Mouse (Mus musculus): Measurements from ENCODE around the gene Zc3h7b. TPM values are rescaled to one million over a fixed set of nuclear protein-coding genes. Genes with fewer than 3 reads are reported as not detected.

The Zc3h7b gene
- polyA plus RNA-seq, 1 experiment from 2014 or later = 37.9 TPM

- Histone ChIP-seq H3K27ac (no peak overlapping the region), H3K4me1 (replicated peaks) (peaks cover 18% of the 10 kb centered on the region), H3K9me3 (no peaks in the 10 kb centered on the region), H3K27me3 (ENCODE audit: insufficient read depth, poor library complexity, severe bottlenecking) (no peaks in the 10 kb centered on the region), H3K36me3 (peaks cover 33% of the 10 kb centered on the region), H3K4me3 (no peak overlapping the region)
- WGBS = 76% methylated on average over 14 of the region's 14 CpGs
- no peak for DNase-seq (ENCODE audit: low spot score)
These were observed 4.9 kb downstream of the Zc3h7b start for GRCm38 (mm10) chr15:81749742-81750141.

GRCm38 (mm10) chr15:81753669-81754068 is 8.8 kb downstream of the Zc3h7b start:
- Histone ChIP-seq H3K27me3 (ENCODE audit: insufficient read depth, poor library complexity, severe bottlenecking) (no peaks in the 10 kb centered on the region), H3K9me3 (0 out of 2 replicates have a peak, but pooled peaks cover 4% of the 10 kb centered on the region), H3K36me3 (peaks cover 52% of the 10 kb centered on the region), H3K4me3 (no peak overlapping the region), H3K27ac (no peak overlapping the region), H3K4me1 (replicated peaks) (peaks cover 4% of the 10 kb centered on the region; the same call in 1 of the 2 replicates)
- 93% methylated on average over 9 of the region's 9 CpGs for WGBS
- DNase-seq (ENCODE audit: low spot score) = no peak

- Histone ChIP-seq H3K9me3 (0 out of 2 replicates have a peak, but pooled peaks cover 4% of the 10 kb centered on the region), H3K27ac (no peak overlapping the region), H3K36me3 (peaks cover 53% of the 10 kb centered on the region), H3K4me1 (replicated peaks) (no peaks in the 10 kb centered on the region), H3K27me3 (ENCODE audit: insufficient read depth, poor library complexity, severe bottlenecking) (no peaks in the 10 kb centered on the region), H3K4me3 (no peak overlapping the region)
- 94% methylated on average over 5 of the region's 5 CpGs for WGBS
- no peak for DNase-seq (ENCODE audit: low spot score)
These were observed 13.8 kb downstream of the Zc3h7b start for GRCm38 (mm10) chr15:81758701-81759100.

GRCm38 (mm10) chr15:81759542-81759941 is 14.7 kb downstream of the Zc3h7b start:
- Histone ChIP-seq H3K36me3 (peaks cover 45% of the 10 kb centered on the region), H3K4me1 (replicated peaks) (no peaks in the 10 kb centered on the region), H3K9me3 (0 out of 2 replicates have a peak, but pooled peaks cover 4% of the 10 kb centered on the region), H3K27me3 (ENCODE audit: insufficient read depth, poor library complexity, severe bottlenecking) (no peaks in the 10 kb centered on the region), H3K27ac (no peak overlapping the region), H3K4me3 (no peak overlapping the region)
- WGBS = 97% methylated on average over 3 of the region's 3 CpGs
- no peak for DNase-seq (ENCODE audit: low spot score)

- no peaks in the 10 kb centered on the region for H3K9me3 ChIP-seq
- no peaks in the 10 kb centered on the region for H3K27me3 ChIP-seq (ENCODE audit: insufficient read depth, poor library complexity, severe bottlenecking)
- DNase-seq (ENCODE audit: low spot score) = no peak
- 91% methylated on average over 5 of the region's 5 CpGs for WGBS
- H3K27ac ChIP-seq = no peak overlapping the region
- peaks cover 35% of the 10 kb centered on the region for H3K36me3 ChIP-seq
- no peak overlapping the region for H3K4me3 ChIP-seq
- H3K4me1 ChIP-seq (replicated peaks) = no peaks in the 10 kb centered on the region
These were observed 15.7 kb downstream of the Zc3h7b start for GRCm38 (mm10) chr15:81760361-81761079.

- Histone ChIP-seq H3K4me3 (no peak overlapping the region), H3K4me1 (replicated peaks) (no peaks in the 10 kb centered on the region), H3K9me3 (no peaks in the 10 kb centered on the region), H3K27ac (no peak overlapping the region), H3K27me3 (ENCODE audit: insufficient read depth, poor library complexity, severe bottlenecking) (no peaks in the 10 kb centered on the region), H3K36me3 (peaks cover 29% of the 10 kb centered on the region)
- DNase-seq (ENCODE audit: low spot score) = peak; percentile 23
- WGBS = 80% methylated on average over 7 of the region's 7 CpGs
These were observed 16.5 kb downstream of the Zc3h7b start for GRCm38 (mm10) chr15:81761381-81761780.

GRCm38 (mm10) chr15:81761959-81762358 is 17.1 kb downstream of the Zc3h7b start:
- Histone ChIP-seq H3K27ac (no peak overlapping the region), H3K9me3 (no peaks in the 10 kb centered on the region), H3K4me3 (no peak overlapping the region), H3K36me3 (peaks cover 28% of the 10 kb centered on the region), H3K4me1 (replicated peaks) (no peaks in the 10 kb centered on the region), H3K27me3 (ENCODE audit: insufficient read depth, poor library complexity, severe bottlenecking) (no peaks in the 10 kb centered on the region)
- WGBS = 86% methylated on average over 3 of the region's 3 CpGs
- no peak for DNase-seq (ENCODE audit: low spot score)

- no peak overlapping the region for H3K4me3 ChIP-seq
- no peak for DNase-seq (ENCODE audit: low spot score)
- no peak overlapping the region for H3K27ac ChIP-seq
- H3K27me3 ChIP-seq (ENCODE audit: insufficient read depth, poor library complexity, severe bottlenecking) = no peaks in the 10 kb centered on the region
- peaks cover 44% of the 10 kb centered on the region for H3K36me3 ChIP-seq
- H3K9me3 ChIP-seq = no peaks in the 10 kb centered on the region
- no peaks in the 10 kb centered on the region for H3K4me1 ChIP-seq (replicated peaks)
- 92% methylated on average over 6 of the region's 6 CpGs for WGBS
These were observed 19.7 kb downstream of the Zc3h7b start for GRCm38 (mm10) chr15:81764573-81764972.

GRCm38 (mm10) chr15:81765651-81766050 is 20.8 kb downstream of the Zc3h7b start:
- Histone ChIP-seq H3K4me3 (no peak overlapping the region), H3K4me1 (replicated peaks) (no peaks in the 10 kb centered on the region), H3K27ac (no peak overlapping the region), H3K9me3 (peaks cover 5% of the 10 kb centered on the region; the same call in 1 of the 2 replicates), H3K27me3 (ENCODE audit: insufficient read depth, poor library complexity, severe bottlenecking) (no peaks in the 10 kb centered on the region), H3K36me3 (peaks cover 45% of the 10 kb centered on the region)
- WGBS = 91% methylated on average over 9 of the region's 9 CpGs
- no peak for DNase-seq (ENCODE audit: low spot score)

- Histone ChIP-seq H3K36me3 (peaks cover 45% of the 10 kb centered on the region), H3K27me3 (ENCODE audit: insufficient read depth, poor library complexity, severe bottlenecking) (no peaks in the 10 kb centered on the region), H3K4me3 (no peak overlapping the region), H3K9me3 (peaks cover 5% of the 10 kb centered on the region; the same call in 1 of the 2 replicates), H3K4me1 (replicated peaks) (no peaks in the 10 kb centered on the region), H3K27ac (no peak overlapping the region)
- WGBS = 90% methylated on average over 5 of the region's 5 CpGs
- DNase-seq (ENCODE audit: low spot score) = no peak
These were observed 21.6 kb downstream of the Zc3h7b start for GRCm38 (mm10) chr15:81766439-81766838.

GRCm38 (mm10) chr15:81769037-81769436 is 24.2 kb downstream of the Zc3h7b start:
- H3K36me3 ChIP-seq = peaks cover 60% of the 10 kb centered on the region
- no peak for DNase-seq (ENCODE audit: low spot score)
- 53% methylated on average over 13 of the region's 13 CpGs for WGBS
- H3K9me3 ChIP-seq = peaks cover 5% of the 10 kb centered on the region; the same call in 1 of the 2 replicates
- H3K27ac ChIP-seq = no peak overlapping the region
- no peaks in the 10 kb centered on the region for H3K4me1 ChIP-seq (replicated peaks)
- H3K27me3 ChIP-seq (ENCODE audit: insufficient read depth, poor library complexity, severe bottlenecking) = no peaks in the 10 kb centered on the region
- H3K4me3 ChIP-seq = no peak overlapping the region

- peak; percentile 12 for DNase-seq (ENCODE audit: low spot score)
- WGBS = 75% methylated on average over 20 of the region's 20 CpGs
- H3K4me3 ChIP-seq = no peak overlapping the region
These were observed 27.7 kb downstream of the Zc3h7b start for GRCm38 (mm10) chr15:81772431-81773120.

More at GRCm38 (mm10) chr15:81772431-81773120, 27.7 kb downstream of the Zc3h7b start:
- no peak overlapping the region for H3K27ac ChIP-seq
- peaks cover 95% of the 10 kb centered on the region for H3K36me3 ChIP-seq
- no peaks in the 10 kb centered on the region for H3K27me3 ChIP-seq (ENCODE audit: insufficient read depth, poor library complexity, severe bottlenecking)
- peaks cover 5% of the 10 kb centered on the region; the same call in 1 of the 2 replicates for H3K9me3 ChIP-seq
- H3K4me1 ChIP-seq (replicated peaks) = no peaks in the 10 kb centered on the region
